Mouse (Mus musculus): Measurements from ENCODE around the gene Fmo3.

DNA sequence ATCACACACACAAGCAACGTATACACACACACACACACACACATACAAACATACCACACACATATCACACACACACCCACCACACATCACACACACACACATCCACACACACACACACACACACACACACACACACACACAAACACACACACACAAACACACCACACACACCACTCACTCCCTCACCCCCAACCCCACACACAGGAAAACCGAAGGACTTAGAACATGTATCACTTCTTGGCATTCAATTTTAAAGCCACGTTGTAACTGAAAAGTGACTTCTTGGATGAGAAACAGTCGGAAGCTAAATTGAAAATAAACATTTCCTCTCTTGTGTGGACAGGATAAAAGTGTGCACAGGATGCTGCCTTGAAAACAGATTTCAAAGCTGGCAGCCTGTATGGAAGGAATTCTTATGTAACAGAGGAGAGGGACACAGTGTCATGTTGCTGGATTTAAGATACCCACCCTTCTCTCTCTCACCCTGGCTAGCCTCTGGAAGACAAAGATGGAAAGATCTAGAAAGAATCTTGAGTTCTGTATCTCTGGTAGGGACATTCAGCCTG lies 52.9 kb downstream of the Fmo3 start:
- no peak for TF ChIP-seq POLR2A (IDR thresholded peaks at IDR 0.05; ENCODE audit: extremely low read depth, insufficient read depth, low read length)
- TF ChIP-seq CTCF (IDR thresholded peaks at IDR 0.05; ENCODE audit: low read depth, low read length) = no peak

Measured in liver, adult 2 months (tissue).